Mouse (Mus musculus) liver, adult 10 weeks (tissue): ENCODE measurements around the gene 1700020N15Rik. TPM values are rescaled to one million over a fixed set of nuclear protein-coding genes. Genes with fewer than 3 reads are reported as not detected.

Source experiments
- polyA plus RNA-seq: library from polyadenylated mRNA; stranded (reverse); fragments of 350-450 nt; fragmentation: Illumina TruSeq; extraction: RNeasy Lipid Tissue Mini Kit (QIAGEN cat#74804); gene quantifications from one replicate; pipeline ENCODE4 v1.2.3, GENCODE M21; 2014; ENCODE audit warnings: low read depth, low replicate concordance

1700020N15Rik gene
- not detected for polyA plus RNA-seq

GRCm38 (mm10) chrX:69945000-69945399 is at the start of gene 1700020N15Rik:
1700020N15Rik (plus strand) TSS chrX:69945300.

